Mouse (Mus musculus) ES-Bruce4 (cell line): ENCODE data around the gene Etfa.

Experiments used
- CTCF ChIP-seq: IDR thresholded peaks from one replicate; pipeline ENCODE4 v1.8.1; 2011; ENCODE audit warnings: low read depth, low read length
- EP300 ChIP-seq: IDR thresholded peaks from 2 replicates; pipeline ENCODE4 v1.6.1; 2011; ENCODE audit warnings: low read depth, low read length; ENCODE audit not compliant: insufficient read depth

GRCm38 (mm10) chr9:55423451-55424424, 88.3 kb downstream of the Etfa start:
- TF ChIP-seq CTCF: no peak
- TF ChIP-seq EP300: no peak
